Mouse (Mus musculus) C2C12 (cell line): ENCODE measurements around the gene Enox1. TPM values are rescaled to one million over a fixed set of nuclear protein-coding genes. Genes with fewer than 3 reads are reported as not detected.

ENCODE experiments used
- H3K27me3 ChIP-seq: one replicate; pipeline ENCODE4 v1.6.1; 2011; ENCODE audit not compliant: control insufficient read depth, insufficient read depth, insufficient read length
- H3K36me3 ChIP-seq: one replicate; pipeline ENCODE4 v1.6.1; 2011; ENCODE audit not compliant: control insufficient read depth, insufficient read depth
- H3K4me3 ChIP-seq: one replicate; pipeline ENCODE4 v1.5.1; 2011; ENCODE audit warnings: mild to moderate bottlenecking, control low read depth; ENCODE audit not compliant: poor library complexity, insufficient read depth, severe bottlenecking
- H3K79me2 ChIP-seq: one replicate; pipeline ENCODE4 v1.6.1; 2011; ENCODE audit not compliant: control insufficient read depth, insufficient read depth
- H3K79me3 ChIP-seq: one replicate; pipeline ENCODE4 v1.6.1; 2011; ENCODE audit warnings: low read depth, control low read depth
- H3ac ChIP-seq: one replicate; pipeline ENCODE3; 2011; ENCODE audit warnings: low read depth; ENCODE audit not compliant: control insufficient read depth, insufficient read length
- CEBPB ChIP-seq: IDR thresholded peaks from one replicate; pipeline ENCODE4 v1.6.1; 2011; ENCODE audit warnings: low read depth, mild to moderate bottlenecking, control low read depth, moderate library complexity
- CTCF ChIP-seq: IDR thresholded peaks from one replicate; pipeline ENCODE4 v1.5.1; 2011; ENCODE audit not compliant: control insufficient read depth, insufficient read depth, insufficient read length
- FOSL1 ChIP-seq: IDR thresholded peaks from one replicate; pipeline ENCODE4 v1.8.0; 2011; ENCODE audit warnings: mild to moderate bottlenecking, low read length; ENCODE audit not compliant: poor library complexity, insufficient read depth, severe bottlenecking
- MAX ChIP-seq: IDR thresholded peaks from one replicate; pipeline ENCODE4 v1.6.1; 2011; ENCODE audit warnings: mild to moderate bottlenecking, control low read depth
- MYOD1 ChIP-seq: IDR thresholded peaks from one replicate; pipeline ENCODE4 v1.6.1; 2011; ENCODE audit warnings: low read depth; ENCODE audit not compliant: control insufficient read depth, insufficient read length
- MYOG ChIP-seq: IDR thresholded peaks from one replicate; pipeline ENCODE4 v1.6.1; 2011; ENCODE audit not compliant: control insufficient read depth, insufficient read length; ENCODE audit errors: extremely low read depth
- USF1 ChIP-seq: IDR thresholded peaks from one replicate; pipeline ENCODE4 v1.6.1; 2011; ENCODE audit warnings: low read depth, mild to moderate bottlenecking, control low read depth, moderate library complexity
- polyA plus RNA-seq: library from polyadenylated mRNA; unstranded; fragments of >200 nt; fragmentation: generic; extraction: Trizol; gene quantifications from one replicate; pipeline ENCODE4 v1.2.1, GENCODE M21; 2012; ENCODE audit warnings: missing spikeins

Gene Enox1
- polyA plus RNA-seq, 1 experiment = 0.75 TPM

DNA sequence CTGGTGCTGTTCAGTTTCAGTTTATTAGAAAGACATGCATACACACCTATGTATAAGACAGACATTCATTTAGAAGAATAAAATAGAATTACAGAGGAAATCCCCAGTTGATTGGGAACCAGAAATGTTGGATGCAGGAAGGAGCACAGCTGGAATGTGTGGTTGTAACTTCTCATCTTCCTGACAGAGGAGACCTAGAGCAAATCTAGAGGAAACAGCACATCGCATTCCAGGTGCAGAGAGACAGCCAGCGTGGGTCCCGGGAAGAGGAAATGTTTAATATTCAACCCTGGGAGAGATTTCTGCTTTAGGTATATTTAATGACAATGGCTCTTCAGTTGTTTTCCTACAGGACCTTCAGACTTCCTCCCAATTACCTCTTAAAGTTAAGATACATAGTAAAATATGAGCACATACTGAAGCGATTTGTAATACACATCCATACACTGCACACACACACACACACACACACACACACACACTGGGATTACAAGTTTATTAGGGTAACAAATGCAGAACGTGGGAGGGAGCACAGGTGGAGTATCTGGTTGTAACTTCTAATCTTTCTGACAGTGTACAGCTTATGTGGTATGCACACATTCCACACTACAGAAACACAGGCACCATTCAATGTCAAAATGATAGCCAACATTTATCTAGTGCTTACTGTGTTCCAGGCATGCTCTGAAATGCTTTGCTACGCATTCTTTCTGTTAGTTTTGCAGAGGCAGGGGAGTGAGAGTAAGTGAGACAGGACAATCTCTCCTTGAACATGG is 405.4 kb downstream of the Enox1 start:
- TF ChIP-seq CEBPB (no peak), MAX (no peak), FOSL1 (no peak), MYOD1 (no peak), CTCF (no peak), MYOG (no peak), USF1 (no peak)

DNA sequence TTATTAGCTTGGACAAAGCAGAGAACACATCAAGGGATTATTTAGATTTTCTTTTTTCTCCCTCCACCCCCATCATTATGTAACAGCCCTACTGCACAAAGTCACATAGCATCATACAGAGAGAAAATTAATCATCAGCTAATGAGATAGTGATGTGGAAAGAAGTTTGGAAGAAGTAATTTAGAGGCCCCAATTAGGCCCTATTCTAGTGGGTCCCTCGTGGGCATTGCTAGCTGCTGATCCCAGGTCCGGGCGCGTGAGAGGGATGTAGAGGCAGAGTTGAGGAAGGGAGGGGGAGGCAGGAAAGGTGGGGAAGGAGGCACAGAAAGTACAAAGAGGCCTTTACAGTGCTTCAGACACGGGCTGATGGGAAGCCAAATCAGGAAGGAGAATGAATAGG is 407.4 kb downstream of the Enox1 start:
- no peak overlapping the region for H3K4me3 ChIP-seq
- H3ac ChIP-seq = no peak overlapping the region
- no peaks in the 10 kb centered on the region for H3K27me3 ChIP-seq
- no peaks in the 10 kb centered on the region for H3K79me2 ChIP-seq
- TF ChIP-seq MYOG (no peak), USF1 (no peak)
- no peaks in the 10 kb centered on the region for H3K36me3 ChIP-seq
- no peaks in the 10 kb centered on the region for H3K79me3 ChIP-seq

More for the DNA sequence above, 405.4 kb downstream of the Enox1 start:
- no peak overlapping the region for H3ac ChIP-seq
- no peaks in the 10 kb centered on the region for H3K27me3 ChIP-seq
- H3K4me3 ChIP-seq = no peak overlapping the region
- no peaks in the 10 kb centered on the region for H3K36me3 ChIP-seq
- H3K79me2 ChIP-seq = no peaks in the 10 kb centered on the region
- no peaks in the 10 kb centered on the region for H3K79me3 ChIP-seq

DNA sequence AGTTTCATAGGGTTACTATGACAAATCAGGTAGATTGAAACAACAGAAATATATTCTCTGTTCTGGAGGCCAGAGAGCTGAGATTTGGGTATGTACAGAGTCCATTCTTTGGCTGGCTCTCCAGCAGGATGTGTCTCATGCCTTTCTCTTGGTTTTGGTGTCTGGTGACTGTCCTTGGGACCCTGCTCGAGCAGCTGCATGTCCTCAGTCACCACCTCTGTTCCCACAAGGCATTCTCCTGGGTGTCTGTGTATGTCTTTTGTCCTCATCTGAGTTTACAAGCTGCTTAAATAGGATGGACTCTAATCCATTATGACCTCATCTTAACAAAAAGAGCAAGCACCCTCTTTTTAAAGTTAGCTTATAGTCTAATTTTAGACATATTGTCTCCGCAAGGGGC is 410.6 kb downstream of the Enox1 start:
- TF ChIP-seq MAX = no peak

DNA sequence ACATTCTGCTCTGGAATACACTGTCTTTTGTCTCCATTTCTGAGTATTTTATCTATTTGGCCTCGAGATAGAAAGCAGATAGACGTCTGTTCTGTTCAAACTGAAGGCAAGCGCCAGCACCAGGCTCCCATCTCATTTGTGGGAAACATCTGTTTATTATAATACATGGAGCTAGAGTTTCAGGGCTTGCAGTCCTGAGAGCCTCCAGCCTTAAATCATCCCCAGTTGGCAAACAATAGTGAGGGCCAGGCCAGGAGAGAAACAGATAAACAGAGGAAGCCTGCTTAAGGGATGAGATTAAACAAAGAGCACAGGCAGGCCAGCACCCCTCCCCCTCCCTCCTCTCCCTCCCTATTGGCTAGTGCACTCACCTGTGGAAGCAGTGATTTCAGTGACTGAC is 417.9 kb downstream of the Enox1 start:
- Histone ChIP-seq H3ac (no peak overlapping the region), H3K36me3 (no peaks in the 10 kb centered on the region), H3K27me3 (no peaks in the 10 kb centered on the region), H3K79me2 (no peaks in the 10 kb centered on the region), H3K4me3 (no peak overlapping the region), H3K79me3 (no peaks in the 10 kb centered on the region)
- TF ChIP-seq FOSL1 (no peak), USF1 (no peak), MYOD1 (no peak), CEBPB (no peak), MYOG (no peak), CTCF (no peak), MAX (no peak)

More for the DNA sequence above, 410.6 kb downstream of the Enox1 start:
- H3K79me2 ChIP-seq = no peaks in the 10 kb centered on the region
- no peak overlapping the region for H3ac ChIP-seq
- H3K79me3 ChIP-seq = no peaks in the 10 kb centered on the region
- H3K27me3 ChIP-seq = no peaks in the 10 kb centered on the region
- no peak overlapping the region for H3K4me3 ChIP-seq
- H3K36me3 ChIP-seq = no peaks in the 10 kb centered on the region

DNA sequence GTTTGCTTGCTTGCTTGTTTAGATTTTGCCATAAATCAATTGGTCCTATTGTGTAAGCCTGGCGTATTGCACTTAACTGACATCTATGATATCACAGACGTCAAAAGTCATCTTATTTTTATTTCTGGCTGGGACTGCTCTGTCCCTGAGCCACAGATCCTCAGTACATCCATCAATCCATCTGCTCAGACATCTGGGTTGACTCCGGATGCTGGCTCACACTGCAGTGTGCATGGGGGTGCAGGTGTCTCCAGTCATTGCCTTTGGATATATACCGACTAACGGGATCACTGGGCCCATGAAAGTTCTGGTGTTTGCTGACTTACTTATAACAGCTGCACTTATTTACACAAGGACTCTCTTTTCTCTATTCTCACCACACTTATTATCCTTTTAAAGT is 419.8 kb downstream of the Enox1 start:
- TF ChIP-seq USF1 (no peak), CEBPB (no peak), MAX (no peak), CTCF (no peak), MYOD1 (no peak)
- no peak overlapping the region for H3ac ChIP-seq
- no peaks in the 10 kb centered on the region for H3K79me2 ChIP-seq

DNA sequence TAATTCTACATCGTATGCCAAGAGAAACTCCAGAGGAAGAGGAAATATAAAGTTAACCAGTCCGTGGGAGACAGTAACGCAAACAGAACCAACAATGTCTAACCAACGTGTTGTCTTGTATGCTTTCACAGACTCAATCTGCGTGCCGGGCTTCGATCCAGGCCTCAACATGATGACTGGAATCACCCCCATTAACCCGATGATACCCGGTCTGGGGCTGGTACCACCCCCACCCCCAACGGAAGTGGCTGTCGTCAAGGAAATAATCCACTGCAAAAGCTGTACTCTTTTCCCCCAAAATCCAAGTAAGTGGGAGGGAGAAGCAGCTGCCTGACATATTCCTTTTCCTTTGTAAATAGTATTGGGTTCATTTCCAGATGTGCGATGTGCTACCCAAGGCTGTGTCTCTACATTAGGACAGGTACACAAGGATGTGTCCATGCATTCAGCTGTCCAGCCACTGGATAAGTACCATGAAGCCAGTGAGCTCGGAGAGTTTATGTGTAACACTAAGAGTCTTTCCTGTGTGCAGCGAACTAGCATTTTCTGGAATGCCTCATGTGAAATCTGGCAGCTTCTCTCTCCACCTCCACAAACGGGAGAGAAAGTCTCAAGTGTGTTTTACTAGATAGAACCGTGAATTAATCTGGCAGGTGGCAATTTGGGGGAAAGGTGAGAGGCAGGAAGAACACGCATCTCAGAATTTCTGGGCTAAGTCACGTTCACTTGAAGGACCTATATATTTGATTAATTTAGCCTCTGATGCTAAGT is 421.1 kb downstream of the Enox1 start:
- no peaks in the 10 kb centered on the region for H3K27me3 ChIP-seq

More for the DNA sequence above, 419.8 kb downstream of the Enox1 start:
- Histone ChIP-seq H3K79me3 (no peaks in the 10 kb centered on the region), H3K36me3 (no peaks in the 10 kb centered on the region), H3K27me3 (no peaks in the 10 kb centered on the region), H3K4me3 (no peak overlapping the region)

More for the DNA sequence above, 421.1 kb downstream of the Enox1 start:
- no peak for TF ChIP-seq MAX
- Histone ChIP-seq H3K4me3 (no peak overlapping the region), H3K36me3 (no peaks in the 10 kb centered on the region), H3ac (no peak overlapping the region), H3K79me2 (no peaks in the 10 kb centered on the region), H3K79me3 (no peaks in the 10 kb centered on the region)
